Mouse (Mus musculus) megakaryocyte-erythroid progenitor cell, adult 5-6 weeks (primary cell): ENCODE results near the gene Eda. TPM values are rescaled to one million over a fixed set of nuclear protein-coding genes. Genes with fewer than 3 reads are reported as not detected.

Experiments used
- ATAC-seq: replicated peaks from 2 replicates; pipeline ENCODE4 v1.8.0; 2016; ENCODE audit warnings: mild to moderate bottlenecking, inconsistent platforms; ENCODE audit not compliant: severe bottlenecking, poor library complexity, low FRiP score, low TSS enrichment
- total RNA-seq, 2 experiments: library from RNA; stranded (forward) in 1 of 2; stranded (reverse) in 1 of 2; fragments of 200-1000, 215-1000 nt in 1 of 2; fragments of >200 nt in 1 of 2; fragmentation: Nextera tagmentation in 1 of 2; gene quantifications; 2 replicates each; pipeline ENCODE4 v1.2.3; 2014 to 2017

Eda gene
- total RNA-seq (2014; fragmentation: Nextera tagmentation) (1.6 and 2.2 TPM in 2 replicates), total RNA-seq (2017) (2.3 and 2.7 TPM in 2 replicates)

DNA sequence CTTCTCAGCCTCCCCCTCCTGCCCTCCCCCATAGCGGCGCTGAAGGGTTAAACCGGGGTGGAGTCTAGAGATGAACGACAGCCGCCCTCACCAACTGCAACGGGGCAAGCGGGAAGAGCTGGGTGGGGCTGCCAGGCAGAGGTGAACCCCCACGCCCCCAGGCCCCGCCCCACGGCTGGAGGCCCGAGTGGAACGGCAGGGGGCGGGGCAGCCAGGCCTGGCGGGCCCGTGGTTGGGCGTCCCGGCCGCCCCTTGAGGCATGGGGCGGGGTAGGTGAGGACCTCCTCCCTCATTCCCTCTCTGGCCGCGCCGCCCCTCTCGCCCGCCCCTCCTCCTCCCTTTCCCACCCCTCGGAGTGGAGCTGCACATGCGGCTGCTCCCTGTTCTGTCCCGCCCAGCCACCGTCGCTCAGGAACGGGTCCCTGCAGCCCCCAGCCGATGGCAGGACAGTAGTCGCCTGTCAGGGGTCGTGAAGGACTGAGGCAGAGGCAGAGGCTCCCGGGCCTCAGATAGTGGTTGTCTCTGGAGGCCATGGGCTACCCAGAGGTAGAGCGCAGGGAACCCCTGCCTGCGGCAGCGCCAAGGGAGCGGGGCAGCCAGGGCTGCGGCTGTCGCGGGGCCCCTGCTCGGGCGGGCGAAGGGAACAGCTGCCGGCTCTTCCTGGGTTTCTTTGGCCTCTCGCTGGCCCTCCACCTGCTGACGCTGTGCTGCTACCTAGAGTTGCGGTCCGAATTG lies at the start of gene Eda:
Gene Eda, plus strand, starts transcription at position 357 of the 735 bp plus-strand sequence.
- ATAC-seq, result peak; percentile 94

DNA sequence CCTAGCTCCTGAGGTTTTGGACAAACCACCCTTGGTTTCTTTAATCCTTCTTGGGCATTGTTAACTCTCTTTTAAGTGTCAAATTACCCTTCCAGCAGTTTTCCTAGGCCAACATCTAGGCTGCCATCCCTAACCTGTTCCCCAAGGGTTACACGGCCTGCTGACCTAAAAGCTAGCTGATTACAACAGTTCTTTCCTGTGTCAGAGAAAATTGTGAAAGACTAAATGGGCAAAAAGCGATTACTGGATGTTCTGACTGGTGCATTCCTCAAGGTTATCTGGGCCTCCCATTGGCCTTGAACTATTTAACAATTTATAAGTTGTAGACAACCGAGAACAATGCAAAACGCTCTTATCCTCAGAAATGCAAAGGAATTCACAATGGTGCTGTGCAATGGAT lies 14.4 kb upstream of the Eda start:
- ATAC-seq, result no peak

DNA sequence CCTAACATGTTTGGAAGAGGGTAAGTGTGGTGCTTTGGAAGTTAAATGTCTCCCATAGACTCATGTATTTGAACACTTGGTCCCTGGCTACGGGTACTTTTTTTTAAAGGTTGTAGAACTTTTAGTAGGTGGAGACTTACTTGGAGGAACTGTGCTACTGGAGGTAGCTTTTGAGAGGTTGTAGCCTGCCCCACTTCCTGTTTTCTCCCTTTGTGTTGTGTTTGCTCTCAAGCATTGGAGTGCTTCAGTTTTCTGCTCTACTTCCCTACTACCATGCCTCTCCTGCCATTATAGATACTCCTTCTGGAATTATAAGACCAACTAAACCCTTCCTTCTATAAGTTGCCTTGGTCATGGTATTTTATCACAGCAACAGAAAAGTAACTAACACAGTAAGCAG lies 5.3 kb upstream of the Eda start:
- ATAC-seq, result no peak

DNA sequence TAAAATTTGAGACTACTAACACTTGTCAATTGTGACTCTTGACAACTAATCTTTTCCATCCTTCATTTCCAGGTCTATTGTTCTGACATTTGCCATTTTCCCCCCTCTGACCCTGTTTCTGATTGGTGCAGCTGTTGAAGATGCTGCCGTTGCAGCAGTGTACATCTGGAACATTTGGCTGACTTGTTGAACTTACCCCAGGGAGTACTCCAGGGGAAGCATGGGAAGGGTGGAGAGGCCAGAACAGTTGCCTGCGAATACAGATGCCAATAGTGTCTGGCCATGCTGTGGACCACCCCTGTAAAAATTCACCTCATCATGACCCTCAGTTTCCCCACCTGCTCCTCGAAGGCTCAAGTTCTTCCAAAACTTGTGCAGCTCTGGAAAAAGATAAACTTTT lies 1.0 kb upstream of the Eda start:
- ATAC-seq, result no peak

DNA sequence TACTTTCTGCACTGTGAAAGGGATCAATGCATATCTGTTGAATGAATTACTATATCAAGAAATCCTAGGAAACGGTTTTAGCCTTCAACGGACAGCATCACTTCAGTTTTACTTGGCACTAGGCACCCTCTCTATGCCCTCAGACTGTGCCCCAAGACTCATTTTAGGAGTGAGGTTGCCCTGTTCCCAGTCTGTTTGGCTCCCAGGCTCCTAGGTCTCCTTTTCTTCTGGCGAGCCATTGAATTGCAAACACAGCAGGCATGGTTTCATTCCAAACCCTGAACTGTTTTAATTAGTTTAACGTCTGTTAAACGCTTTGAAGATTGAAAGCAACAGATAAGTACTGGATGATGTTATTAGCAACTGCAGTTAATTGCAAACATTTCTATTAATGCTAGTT lies 603 bp upstream of the Eda start:
- peak; percentile 8; the same call in 1 of the 2 replicates for ATAC-seq

DNA sequence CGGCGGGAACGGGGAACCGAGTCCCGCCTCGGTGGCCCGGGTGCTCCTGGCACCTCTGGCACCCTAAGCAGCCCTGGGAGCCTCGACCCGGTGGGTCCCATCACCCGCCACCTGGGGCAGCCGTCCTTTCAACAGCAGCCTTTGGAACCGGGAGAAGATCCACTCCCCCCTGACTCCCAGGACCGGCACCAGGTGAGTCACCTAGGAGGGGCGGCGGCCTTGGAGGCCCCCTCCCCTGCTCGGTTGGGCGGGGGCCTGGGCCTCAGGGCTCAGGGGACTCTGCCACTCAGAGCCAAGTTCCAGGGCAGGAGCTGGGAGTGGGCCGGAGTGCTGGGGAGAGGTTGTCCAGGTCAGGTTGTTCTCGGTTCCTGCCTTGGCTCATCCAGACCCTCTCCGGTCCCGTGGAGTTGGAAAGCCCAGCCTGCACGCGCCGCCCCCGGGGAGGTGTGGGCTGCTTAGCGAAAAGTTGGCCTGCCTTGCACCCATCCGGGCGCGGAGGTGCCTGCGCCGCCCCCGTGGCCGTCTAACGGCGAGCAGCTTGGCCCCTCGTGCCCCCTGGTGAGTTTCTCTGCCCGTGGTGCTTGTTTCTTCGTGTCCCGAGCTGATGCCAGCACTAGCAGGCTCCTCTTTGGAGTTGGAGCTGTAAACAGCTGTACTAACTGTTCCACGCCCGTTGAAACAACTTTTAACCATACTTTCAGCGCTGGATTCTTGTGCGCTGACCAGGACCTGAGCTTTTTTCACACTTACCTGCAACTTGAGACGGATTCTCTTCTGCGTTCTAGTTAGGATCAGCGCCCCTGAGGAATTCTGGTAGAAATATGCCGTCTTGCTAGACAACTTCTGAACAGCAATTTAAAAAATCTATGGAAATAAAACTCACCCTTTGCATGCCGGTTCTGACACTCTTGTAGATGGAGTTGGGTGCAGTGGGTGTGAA lies 849 bp downstream of the Eda start:
- ATAC-seq, result peak; percentile 58

DNA sequence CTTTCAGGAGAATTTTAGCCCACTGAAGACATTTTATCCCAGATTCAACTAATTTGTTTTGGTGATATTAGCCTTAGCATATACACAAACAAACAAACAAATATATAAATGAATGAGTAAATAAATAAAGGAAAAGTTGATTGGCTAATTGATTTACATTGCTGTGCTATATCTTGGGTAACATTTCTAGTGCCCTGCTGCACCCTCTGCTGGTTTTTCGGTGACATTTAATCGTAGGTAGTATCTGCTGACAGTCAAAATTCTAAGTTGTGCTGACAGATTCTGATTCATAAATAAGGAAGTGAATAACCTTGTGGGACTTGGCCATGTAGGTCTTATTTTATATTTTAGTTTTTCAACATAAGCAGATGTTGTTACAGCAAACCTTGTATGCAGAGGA lies 2.9 kb downstream of the Eda start:
- ATAC-seq, result no peak

DNA sequence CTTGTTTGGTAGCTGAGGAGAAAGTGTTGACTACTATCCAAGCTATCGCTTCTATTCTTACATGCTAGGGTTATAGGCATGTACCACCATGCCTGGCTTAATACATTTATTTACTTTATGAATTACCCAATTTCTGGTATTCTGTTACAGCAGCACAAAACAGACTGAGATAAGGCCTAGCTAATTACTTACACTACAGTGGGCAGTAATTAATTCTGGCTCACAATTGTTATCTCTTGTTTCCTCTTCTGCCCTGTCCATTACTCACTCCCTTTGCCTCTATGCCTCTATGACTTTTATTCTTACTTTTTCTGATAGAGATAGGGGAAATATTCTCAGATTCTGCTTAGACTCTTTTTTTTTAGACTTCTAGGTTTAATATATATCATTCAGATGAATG lies 18.0 kb downstream of the Eda start:
- no peak for ATAC-seq

DNA sequence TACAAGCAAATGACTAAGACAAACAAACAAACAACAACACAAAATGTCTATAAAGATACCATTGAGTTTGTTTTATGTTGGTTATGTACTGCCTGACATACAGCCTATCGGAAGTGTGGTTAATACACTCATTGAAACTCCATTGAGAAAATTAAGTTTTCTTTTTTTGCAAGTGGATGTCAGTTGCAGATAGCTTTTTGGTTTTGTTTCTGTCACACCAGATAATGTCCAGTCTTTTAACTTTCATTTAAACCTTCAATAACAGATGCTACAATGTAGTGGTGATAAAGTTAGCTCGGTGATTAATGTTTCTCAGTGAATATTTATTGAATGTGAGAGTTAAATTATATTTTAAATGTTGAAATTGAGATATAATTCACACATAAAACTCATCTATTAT lies 23.9 kb downstream of the Eda start:
- ATAC-seq, result peak; percentile 81

DNA sequence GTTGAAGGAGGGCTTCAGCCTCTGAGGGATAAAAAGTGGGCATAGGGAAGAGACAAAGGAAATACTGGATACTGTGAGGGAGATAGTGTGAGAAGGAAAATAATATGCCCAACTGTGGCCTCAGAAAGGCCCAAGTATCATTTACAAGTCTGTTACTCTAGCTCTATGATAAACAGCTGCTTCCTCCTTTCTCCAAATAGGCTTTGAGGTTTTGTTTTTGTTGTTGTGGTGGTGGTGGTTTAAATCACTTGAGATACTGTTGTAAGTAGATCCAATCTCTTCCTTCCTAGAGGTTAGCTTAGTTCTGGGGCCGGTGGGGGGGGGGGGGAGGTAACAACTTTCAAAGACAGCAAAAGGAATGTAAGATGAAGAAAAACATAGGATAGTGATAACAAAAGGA lies 143.0 kb downstream of the Eda start:
- ATAC-seq, result no peak

DNA sequence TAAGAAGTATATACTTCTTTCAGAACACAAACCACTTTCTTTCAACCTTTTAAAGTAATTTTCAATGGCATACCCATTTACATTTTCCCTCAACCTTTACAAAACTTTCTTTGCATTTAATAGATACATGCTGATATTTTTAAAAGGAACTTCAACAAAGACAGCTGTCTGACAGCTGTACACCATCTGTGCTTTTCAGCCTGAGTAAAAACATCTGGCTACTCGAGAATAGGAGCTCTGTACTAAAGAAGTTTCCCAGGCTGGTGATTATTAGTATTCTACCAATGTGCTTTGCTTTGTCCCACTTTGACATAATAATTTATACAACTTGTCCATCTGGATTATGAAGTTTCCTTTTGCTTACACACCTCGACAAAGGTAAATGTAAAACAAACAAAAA lies 219.9 kb downstream of the Eda start:
- no peak for ATAC-seq

DNA sequence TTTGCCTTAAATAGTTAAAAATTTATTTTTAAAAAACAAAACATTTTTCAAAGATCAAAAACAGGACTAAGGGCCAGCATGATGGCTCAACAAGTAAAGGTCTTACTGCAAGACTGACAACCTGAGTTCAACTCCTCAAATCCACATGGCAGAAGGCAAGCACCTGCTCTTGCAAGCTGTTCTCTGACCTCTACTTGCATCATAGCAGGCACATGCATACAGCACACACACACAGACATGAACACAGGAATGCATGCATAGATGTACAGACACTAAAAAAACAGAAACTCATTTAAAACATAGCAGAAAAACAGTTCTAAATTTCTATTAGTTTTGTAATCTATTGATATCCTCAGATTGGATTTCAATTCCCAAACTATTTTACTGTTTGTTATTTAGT lies 338.2 kb downstream of the Eda start:
- no peak for ATAC-seq

DNA sequence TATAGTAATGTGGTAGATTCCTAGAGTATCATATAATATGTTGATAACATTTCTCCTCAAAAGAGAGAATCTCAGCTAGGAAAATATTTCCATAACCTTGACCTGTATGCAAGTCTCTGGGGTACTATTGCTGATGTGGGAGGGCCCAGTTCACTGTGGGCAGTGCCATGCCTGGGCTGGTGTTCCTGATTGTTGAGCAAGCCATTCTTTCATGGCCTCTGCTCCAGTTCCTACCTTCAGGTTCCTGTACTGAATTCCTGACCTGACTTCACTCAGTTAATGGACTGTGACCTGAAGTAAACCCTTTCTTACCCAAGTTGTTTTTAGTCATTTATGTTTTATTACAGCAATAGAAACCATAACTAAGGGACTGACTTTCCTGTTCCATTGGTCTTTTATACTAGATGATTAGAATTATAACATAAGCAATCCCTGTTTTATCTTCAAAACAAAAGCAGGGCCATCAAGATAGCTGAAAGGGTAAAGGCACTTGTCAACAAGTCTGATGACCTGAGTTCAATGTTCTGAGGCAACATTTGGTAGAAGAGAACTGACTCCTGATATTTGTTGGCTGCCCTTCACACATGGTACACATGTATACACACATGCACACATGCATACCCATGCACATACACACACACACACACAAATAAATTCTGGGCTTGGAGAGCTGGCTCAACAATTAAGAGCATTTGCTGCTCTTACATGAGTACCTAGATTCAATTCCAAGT lies 338.9 kb downstream of the Eda start:
- ATAC-seq, result no peak

DNA sequence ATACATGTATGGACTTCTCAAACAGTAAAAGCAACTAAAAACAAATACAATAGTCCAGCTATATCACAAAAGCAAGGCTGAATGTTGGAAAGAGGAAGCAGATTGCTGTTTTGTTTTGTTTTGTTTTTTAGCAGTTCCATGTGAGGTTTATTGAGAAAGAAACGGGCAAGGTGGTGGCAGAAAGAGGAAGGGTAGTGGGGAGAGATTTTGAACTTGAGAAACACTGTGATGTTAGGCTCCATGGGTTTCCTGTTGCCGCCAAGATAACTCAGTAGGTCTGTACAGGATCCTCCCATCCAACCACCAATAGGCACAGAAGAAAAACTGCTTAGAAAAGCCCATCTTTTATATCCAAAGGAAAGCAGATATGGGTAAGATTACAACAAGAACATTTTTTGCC lies 365.3 kb downstream of the Eda start:
- ATAC-seq, result no peak

DNA sequence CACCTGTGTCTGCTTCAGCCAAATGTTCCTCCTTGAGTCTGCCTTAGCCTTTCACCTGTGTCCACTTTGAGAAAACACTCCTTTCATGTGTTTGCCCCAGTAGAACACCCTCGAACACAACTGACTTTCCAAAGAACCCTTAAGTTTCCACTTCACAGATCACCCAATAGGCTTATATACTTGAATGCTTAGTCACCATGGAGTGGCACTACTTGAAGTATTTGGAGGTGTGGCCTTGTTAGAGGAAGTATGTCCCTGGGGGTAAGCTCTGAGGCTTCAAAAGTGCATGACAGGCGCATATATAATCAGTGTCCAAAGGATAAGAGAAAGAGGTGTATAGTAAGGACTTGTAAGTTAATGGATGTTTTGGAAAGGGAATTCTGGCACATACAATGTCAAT lies 369.0 kb downstream of the Eda start:
- ATAC-seq, result no peak

DNA sequence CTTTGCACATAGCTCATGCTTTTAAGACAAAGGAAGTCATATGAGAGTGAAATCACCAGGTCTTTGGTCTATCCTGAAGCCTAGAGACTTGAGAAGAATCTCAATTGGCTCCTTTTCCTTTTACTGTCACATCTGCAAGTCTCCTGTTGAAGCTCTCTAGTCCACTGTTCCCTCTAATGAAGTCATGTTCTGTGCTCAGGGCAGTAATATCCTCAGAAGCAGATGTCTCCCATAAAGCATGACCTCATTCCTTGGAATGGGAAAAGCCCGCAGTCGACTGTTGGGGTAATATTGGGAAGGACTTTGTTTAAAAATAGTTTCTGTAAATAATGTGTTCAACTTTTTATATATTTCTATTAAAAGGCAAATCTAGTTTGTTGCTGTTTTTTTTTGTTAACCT lies 381.6 kb downstream of the Eda start:
- ATAC-seq, result no peak

DNA sequence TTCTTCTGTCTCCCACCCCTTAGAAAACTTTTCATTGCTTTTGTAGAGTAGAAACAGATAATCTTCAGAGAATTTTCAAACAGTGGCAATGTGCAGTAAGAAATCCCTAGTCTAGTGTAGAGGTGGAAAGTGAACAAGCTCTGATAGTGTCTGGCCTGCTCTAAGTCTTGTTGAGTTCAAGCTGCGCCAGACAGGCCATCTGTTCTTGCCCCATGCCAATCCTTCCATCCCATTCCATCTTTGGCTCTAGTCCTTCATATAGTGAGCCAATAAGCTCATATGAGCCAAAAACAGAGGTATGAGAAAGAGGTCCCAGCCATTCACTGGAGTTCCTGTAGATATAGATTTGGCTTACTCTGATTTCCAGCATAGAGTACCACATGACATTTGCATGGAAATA lies 414.5 kb downstream of the Eda start:
- ATAC-seq, result no peak

DNA sequence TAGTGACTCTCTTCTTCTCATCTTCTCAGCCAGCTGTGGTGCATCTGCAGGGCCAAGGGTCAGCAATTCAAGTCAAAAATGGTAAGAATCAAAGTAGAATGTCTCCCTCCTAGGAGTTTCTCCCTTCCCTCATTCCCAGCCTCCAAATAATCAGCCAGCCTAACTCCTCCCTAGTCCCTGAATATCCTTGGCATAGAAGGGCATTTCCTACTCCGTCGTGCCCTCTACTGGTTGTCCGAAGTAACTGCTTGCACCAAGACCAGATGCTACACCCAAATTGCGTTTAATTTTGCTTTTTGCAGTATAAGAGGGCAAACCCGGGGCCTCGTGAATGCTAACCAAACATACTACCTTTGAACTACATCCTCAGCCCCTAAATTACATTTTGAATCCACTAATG lies 416.9 kb downstream of the Eda start:
- ATAC-seq, result 0 out of 2 replicates have a peak, but pooled peaks have one; percentile 65

DNA sequence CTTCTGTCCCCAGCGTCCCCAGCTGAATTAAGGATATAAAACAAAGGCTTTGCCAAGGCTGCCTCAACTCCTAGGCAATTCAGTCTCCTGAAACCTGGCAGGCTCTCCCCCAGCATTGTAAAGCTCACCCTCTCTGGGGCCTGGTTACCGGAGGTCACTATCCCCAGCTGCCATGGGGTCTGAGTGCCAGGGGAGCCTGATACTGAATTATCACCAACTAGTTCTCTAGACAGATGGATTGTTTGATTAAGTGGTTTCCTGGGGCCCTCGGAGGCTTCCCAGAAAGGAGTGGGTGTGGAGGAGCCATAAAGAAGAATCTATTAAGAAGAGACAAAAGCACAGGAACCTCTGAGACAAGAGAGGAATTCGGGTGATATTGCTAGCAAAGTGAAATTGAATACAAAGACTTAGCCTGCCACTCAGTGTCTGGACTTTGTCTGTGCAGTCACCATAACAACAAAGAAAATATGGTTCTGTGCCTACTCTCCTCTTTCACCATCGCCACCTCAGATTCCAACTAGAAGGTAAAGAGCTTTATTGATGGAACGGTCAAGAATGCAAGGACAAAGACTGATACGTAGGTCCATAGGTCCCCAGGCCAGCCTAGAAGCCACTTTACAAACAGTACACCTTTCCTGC lies 418.9 kb downstream of the Eda start:
- no peak for ATAC-seq

DNA sequence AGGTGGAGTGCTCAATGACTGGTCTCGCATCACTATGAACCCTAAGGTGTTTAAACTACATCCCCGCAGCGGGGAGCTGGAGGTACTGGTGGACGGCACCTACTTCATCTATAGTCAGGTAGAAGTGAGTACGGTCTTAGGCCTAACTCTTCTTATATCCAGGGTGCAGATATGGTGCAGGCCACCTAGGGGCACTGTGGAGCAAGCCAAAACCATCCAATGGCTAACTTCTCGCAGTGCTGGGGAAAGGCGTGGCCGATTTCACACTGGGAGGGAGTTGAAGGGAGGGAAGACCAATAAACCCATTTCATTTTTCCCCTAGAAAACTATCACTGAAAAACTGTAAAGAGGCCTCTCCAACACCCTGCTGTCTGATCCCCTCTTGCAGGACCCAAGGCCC lies 419.6 kb downstream of the Eda start:
- ATAC-seq, result peak; percentile 99
